Mouse (Mus musculus) embryonic facial prominence, embryonic 12.5 days (tissue): Measurements from ENCODE around the gene Cdrt4. TPM values are rescaled to one million over a fixed set of nuclear protein-coding genes. Genes with fewer than 3 reads are reported as not detected.

Experiments
- ATAC-seq: fragments of 200-750 bp; cut with Nextera tagmentation; 2 replicates; pipeline ENCODE4 v1.8.0; 2017; ENCODE audit not compliant: insufficient number of reproducible peaks, insufficient read depth, low FRiP score, low TSS enrichment
- H3K27ac ChIP-seq: fragments of 300-500 bp; sonication (generic); 2 replicates; pipeline ENCODE4 v1.5.1; 2016; ENCODE audit warnings: mild to moderate bottlenecking
- H3K27me3 ChIP-seq: fragments of 300-500 bp; sonication (generic); 2 replicates; pipeline ENCODE4 v1.6.1; 2016; ENCODE audit warnings: mild to moderate bottlenecking, moderate library complexity
- H3K36me3 ChIP-seq: fragments of 300-500 bp; sonication (generic); 2 replicates; pipeline ENCODE4 v1.6.1; 2016; ENCODE audit warnings: mild to moderate bottlenecking
- H3K4me1 ChIP-seq: fragments of 300-500 bp; sonication (generic); 2 replicates; pipeline ENCODE4 v1.6.1; 2016
- H3K4me2 ChIP-seq: fragments of 300-500 bp; sonication (generic); replicated peaks from 2 replicates; pipeline ENCODE4 v1.6.1; 2016; ENCODE audit warnings: mild to moderate bottlenecking, moderate library complexity
- H3K4me3 ChIP-seq: fragments of 300-500 bp; sonication (generic); 2 replicates; pipeline ENCODE4 v1.5.1; 2016; ENCODE audit warnings: mild to moderate bottlenecking
- H3K9ac ChIP-seq: fragments of 300-500 bp; sonication (generic); 2 replicates; pipeline ENCODE4 v1.6.1; 2016; ENCODE audit warnings: mild to moderate bottlenecking, moderate library complexity
- H3K9me3 ChIP-seq: fragments of 300-500 bp; sonication (generic); 2 replicates; pipeline ENCODE4 v1.6.1; 2016; ENCODE audit warnings: mild to moderate bottlenecking, moderate library complexity
- WGBS: fragments of 180-500 bp; shearing (Covaris S2); methylation state at CpG from one replicate; pipeline ENCODE4 v1.1.7; 2016; 5-methylcytosine and 5-hydroxymethylcytosine counted together
- polyA plus RNA-seq: library from polyadenylated mRNA; unstranded; fragments of >200 nt; fragmentation: Nextera tagmentation; extraction: Ambion mirVana; gene quantifications from 2 replicates; pipeline ENCODE4 v1.2.1, GENCODE M21; 2016

Cdrt4 gene
- polyA plus RNA-seq, result 0.32 TPM in 1 of 2 replicates, not detected in the other

- Histone ChIP-seq H3K36me3 (no peaks in the 10 kb centered on the region), H3K4me2 (no peak within 1 kb of the TSS), H3K9ac (no peak within 1 kb of the TSS), H3K4me3 (no peak within 1 kb of the TSS), H3K27ac (no peak within 1 kb of the TSS), H3K4me1 (no peaks in the 10 kb centered on the region), H3K27me3 (no peaks in the 10 kb centered on the region), H3K9me3 (0 out of 2 replicates have a peak, but pooled peaks cover 9% of the 10 kb centered on the region)
- ATAC-seq, result no peak
- WGBS, result 72% methylated on average over 3 of the region's 3 CpGs
Measured at GRCm38 (mm10) chr11:62951012-62951411, at the start of gene Cdrt4. Gene Cdrt4 (plus strand): TSS chr11:62951193.

DNA sequence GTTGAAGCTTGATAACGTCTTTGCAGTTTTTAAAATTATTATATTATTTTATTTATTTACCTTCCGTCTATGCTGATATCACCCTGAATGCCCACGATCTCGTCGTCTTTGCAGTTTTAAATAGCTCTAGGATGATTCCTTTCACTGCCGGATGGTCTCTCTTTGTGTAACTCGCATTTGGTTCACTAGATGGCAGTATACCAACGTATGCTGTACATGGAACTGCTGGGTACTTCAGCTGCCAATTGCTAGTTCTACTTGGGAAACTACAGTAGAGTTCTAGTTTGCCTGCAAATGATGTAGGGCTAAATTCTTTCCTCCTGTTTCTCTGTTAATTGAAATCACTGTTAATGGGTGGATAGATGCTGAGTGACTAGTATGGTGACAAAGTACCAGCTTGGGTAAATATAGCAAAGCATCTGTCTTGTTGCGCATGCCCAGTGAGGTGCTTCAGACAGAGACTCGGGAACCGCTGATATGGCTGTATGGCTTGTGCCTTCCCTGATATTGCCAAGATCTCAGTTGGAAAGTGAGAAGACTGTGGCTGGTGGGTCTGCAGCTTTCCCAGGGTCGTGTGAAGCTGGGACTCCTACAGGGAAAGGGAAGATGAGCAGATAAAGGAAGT lies 49.2 kb upstream of the Cdrt4 start:
- Histone ChIP-seq H3K27me3 (no peaks in the 10 kb centered on the region), H3K9ac (no peak overlapping the region), H3K4me1 (no peaks in the 10 kb centered on the region), H3K4me3 (no peak overlapping the region), H3K4me2 (no peak overlapping the region), H3K9me3 (no peaks in the 10 kb centered on the region), H3K36me3 (no peaks in the 10 kb centered on the region), H3K27ac (no peak overlapping the region)
- no peak for ATAC-seq
- 35% methylated on average over 12 of the region's 12 CpGs for WGBS

GRCm38 (mm10) chr11:62903871-62904495 lies 47.0 kb upstream of the Cdrt4 start:
- Histone ChIP-seq H3K27ac (no peak overlapping the region), H3K36me3 (no peaks in the 10 kb centered on the region)
- WGBS, result 68% methylated on average over 6 of the region's 6 CpGs

DNA sequence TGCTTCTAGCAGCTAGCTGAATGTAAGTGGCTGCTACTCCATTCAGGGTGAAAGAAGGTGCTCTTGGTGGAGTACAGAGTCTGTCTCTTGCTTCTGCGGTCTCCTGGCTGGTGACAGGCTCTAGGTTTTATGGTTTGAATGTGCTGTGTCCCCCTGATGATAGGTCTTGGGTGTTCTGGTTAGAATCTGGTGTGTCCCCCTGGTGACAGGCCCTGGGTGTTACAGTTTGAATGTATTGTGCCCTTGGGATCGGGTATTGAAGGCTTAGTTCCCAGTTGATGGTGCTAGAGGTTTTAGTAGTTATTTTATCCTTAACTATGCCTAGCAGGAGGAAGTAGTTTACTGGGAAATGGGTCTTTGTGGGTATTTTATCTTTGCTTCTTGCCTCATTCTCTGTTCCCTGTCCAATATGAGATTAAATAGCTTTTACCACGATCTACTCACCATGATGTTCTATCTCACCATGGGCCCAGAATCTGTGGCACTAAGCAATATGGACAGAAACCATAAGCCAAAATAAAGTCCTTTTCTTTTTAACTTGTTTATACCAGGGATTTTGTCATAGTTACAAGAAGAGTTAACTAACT lies 41.2 kb upstream of the Cdrt4 start:
- WGBS, result 80% methylated on average over 3 of the region's 3 CpGs
- Histone ChIP-seq H3K4me1 (no peaks in the 10 kb centered on the region), H3K9me3 (no peaks in the 10 kb centered on the region), H3K27me3 (no peaks in the 10 kb centered on the region), H3K27ac (no peak overlapping the region), H3K4me3 (no peak overlapping the region), H3K36me3 (no peaks in the 10 kb centered on the region), H3K9ac (no peak overlapping the region), H3K4me2 (no peak overlapping the region)
- ATAC-seq, result no peak

More at GRCm38 (mm10) chr11:62903871-62904495, 47.0 kb upstream of the Cdrt4 start:
- Histone ChIP-seq H3K4me3 (no peak overlapping the region), H3K9ac (no peak overlapping the region), H3K27me3 (no peaks in the 10 kb centered on the region), H3K4me2 (no peak overlapping the region), H3K4me1 (no peaks in the 10 kb centered on the region), H3K9me3 (no peaks in the 10 kb centered on the region)
- ATAC-seq, result no peak

- Histone ChIP-seq H3K4me2 (no peak overlapping the region), H3K9me3 (no peaks in the 10 kb centered on the region), H3K36me3 (no peaks in the 10 kb centered on the region), H3K27me3 (no peaks in the 10 kb centered on the region), H3K27ac (no peak overlapping the region), H3K4me3 (no peak overlapping the region), H3K9ac (no peak overlapping the region), H3K4me1 (no peaks in the 10 kb centered on the region)
- WGBS, result 59% methylated on average over 8 of the region's 8 CpGs
- ATAC-seq, result no peak
Measured at GRCm38 (mm10) chr11:62911362-62911761, 39.6 kb upstream of the Cdrt4 start.

GRCm38 (mm10) chr11:62913141-62913540 lies 37.9 kb upstream of the Cdrt4 start:
- Histone ChIP-seq H3K4me2 (no peak overlapping the region), H3K9ac (no peak overlapping the region), H3K9me3 (no peaks in the 10 kb centered on the region), H3K27me3 (no peaks in the 10 kb centered on the region), H3K4me3 (no peak overlapping the region), H3K4me1 (peaks cover 5% of the 10 kb centered on the region; the same call in 1 of the 2 replicates), H3K27ac (no peak overlapping the region), H3K36me3 (no peaks in the 10 kb centered on the region)
- 95% methylated on average over 2 of the region's 2 CpGs for WGBS
- no peak for ATAC-seq

DNA sequence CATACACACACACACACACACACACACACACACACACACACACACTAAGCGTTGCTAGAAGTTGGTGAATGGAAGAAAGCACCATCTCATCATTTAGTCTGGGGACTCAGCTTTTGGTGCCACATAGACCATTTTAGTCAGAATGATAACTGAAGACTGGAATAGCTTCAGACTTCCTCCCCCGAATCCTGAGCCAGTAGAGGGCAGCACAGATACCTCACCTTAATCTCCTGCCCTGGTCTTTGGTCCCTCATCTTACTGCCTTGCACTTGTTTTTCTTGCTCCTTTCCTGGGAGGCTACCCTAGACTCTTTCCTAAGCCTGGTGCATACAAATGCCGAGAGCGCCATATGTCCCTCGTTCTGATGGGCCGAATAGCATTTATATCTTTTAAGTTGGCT lies 36.5 kb upstream of the Cdrt4 start:
- Histone ChIP-seq H3K9ac (no peak overlapping the region), H3K4me1 (peaks cover 5% of the 10 kb centered on the region; the same call in 1 of the 2 replicates), H3K27ac (no peak overlapping the region), H3K27me3 (no peaks in the 10 kb centered on the region), H3K9me3 (no peaks in the 10 kb centered on the region), H3K36me3 (no peaks in the 10 kb centered on the region), H3K4me3 (no peak overlapping the region), H3K4me2 (no peak overlapping the region)
- no peak for ATAC-seq
- WGBS, result 58% methylated on average over 6 of the region's 6 CpGs

GRCm38 (mm10) chr11:62915486-62915885 lies 35.5 kb upstream of the Cdrt4 start:
- no peaks in the 10 kb centered on the region for H3K27me3 ChIP-seq
- no peak overlapping the region for H3K9ac ChIP-seq
- no peak overlapping the region for H3K27ac ChIP-seq
- no peaks in the 10 kb centered on the region for H3K9me3 ChIP-seq
- no peak overlapping the region for H3K4me2 ChIP-seq
- no peak overlapping the region for H3K4me3 ChIP-seq
- peaks cover 10% of the 10 kb centered on the region for H3K4me1 ChIP-seq
- no peak for ATAC-seq
- 84% methylated on average over 2 of the region's 2 CpGs for WGBS
- no peaks in the 10 kb centered on the region for H3K36me3 ChIP-seq

DNA sequence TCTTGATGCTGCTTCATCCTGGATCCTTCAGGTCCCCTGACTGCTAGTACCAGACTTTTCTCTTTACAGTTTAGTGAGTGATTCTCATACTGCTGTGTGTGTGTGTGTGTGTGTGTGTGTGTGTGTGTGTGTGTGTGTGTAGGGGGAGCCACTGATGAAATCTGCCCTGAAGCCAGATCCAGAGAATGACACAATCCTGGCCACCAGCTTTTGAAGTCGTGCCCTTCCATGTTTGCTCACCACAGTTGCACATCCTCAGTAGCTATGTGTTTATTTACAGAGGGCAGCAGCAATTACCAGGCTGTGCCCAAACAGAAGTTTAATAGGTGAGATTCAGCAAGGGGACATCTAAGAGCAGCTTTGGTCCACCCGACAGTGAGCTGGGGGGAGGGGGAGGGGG lies 34.2 kb upstream of the Cdrt4 start:
- no peaks in the 10 kb centered on the region for H3K36me3 ChIP-seq
- no peak overlapping the region for H3K4me3 ChIP-seq
- H3K9me3 ChIP-seq, result no peaks in the 10 kb centered on the region
- H3K4me1 ChIP-seq, result peaks cover 14% of the 10 kb centered on the region
- no peak overlapping the region for H3K27ac ChIP-seq
- ATAC-seq, result no peak
- H3K9ac ChIP-seq, result no peak overlapping the region
- H3K4me2 ChIP-seq, result no peak overlapping the region
- no peaks in the 10 kb centered on the region for H3K27me3 ChIP-seq
- WGBS, result 28% methylated on average over 2 of the region's 2 CpGs

GRCm38 (mm10) chr11:62919946-62920742 lies 30.8 kb upstream of the Cdrt4 start:
- Histone ChIP-seq H3K27ac (peak overlapping the region; percentile 93), H3K4me2 (peak overlapping the region; percentile 48), H3K4me3 (peak overlapping the region; percentile 26; the same call in 1 of the 2 replicates), H3K27me3 (no peaks in the 10 kb centered on the region), H3K9me3 (no peaks in the 10 kb centered on the region), H3K9ac (no peak overlapping the region), H3K36me3 (no peaks in the 10 kb centered on the region), H3K4me1 (peaks cover 15% of the 10 kb centered on the region)
- WGBS, result 71% methylated on average over 6 of the region's 6 CpGs
- no peak for ATAC-seq

GRCm38 (mm10) chr11:62920743-62921050 lies 30.3 kb upstream of the Cdrt4 start:
- Histone ChIP-seq H3K4me2 (peak overlapping the region; percentile 48), H3K27me3 (no peaks in the 10 kb centered on the region), H3K4me1 (peaks cover 15% of the 10 kb centered on the region), H3K9ac (no peak overlapping the region), H3K9me3 (no peaks in the 10 kb centered on the region), H3K27ac (peak overlapping the region; percentile 93), H3K4me3 (peak overlapping the region; percentile 26), H3K36me3 (no peaks in the 10 kb centered on the region)
- 13% methylated on average over 6 of the region's 6 CpGs for WGBS
- ATAC-seq, result no peak
